ENCODE assay signal across 20 mouse cellular contexts in the genomic region with DNA sequence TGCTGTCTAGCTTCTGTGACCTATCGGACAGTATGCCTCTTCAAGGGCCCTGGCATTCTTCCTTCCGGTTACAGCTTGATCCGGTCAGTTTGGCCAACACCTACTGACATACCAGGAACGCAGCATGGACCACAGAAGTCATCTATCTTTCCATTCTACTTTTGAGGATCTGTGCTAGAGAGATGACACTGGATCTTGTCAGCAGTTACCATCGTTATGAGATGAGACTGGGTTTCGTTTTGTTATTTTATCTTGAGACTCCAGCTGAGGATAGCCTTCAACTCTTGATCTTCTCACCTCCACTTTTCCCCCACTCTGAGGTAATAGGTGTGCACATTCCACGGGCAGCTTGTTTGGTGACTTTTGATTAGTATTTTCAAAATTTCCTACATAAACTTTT. TPM values are rescaled to one million over a fixed set of nuclear protein-coding genes. Genes with fewer than 3 reads are reported as not detected.
A peak's percentile ranks its signal among the peaks of the same experiment; 100 is the strongest.
DNase-seq lines count a peak whose midpoint lies in the region; ATAC-seq and TF ChIP-seq lines count a peak whose summit lies in the region.
"Had no signal": no experiment of that assay in that cellular context is flagged by ENCODE, and none has a peak within 500 bp of the region (broad histone marks: within the 10 kb centered on the region; RNA-seq: fewer than 3 reads in every experiment).

No protein-coding gene starts in this region.

- peaks cover 13% of the 10 kb centered on the region for H3K4me1 ChIP-seq in heart, embryonic 10.5 days
- H3K4me1 ChIP-seq in heart, adult 2 months (ENCODE audit: control insufficient read depth, insufficient read depth, low read length): no peaks in the 10 kb centered on the region
- H3K4me1 ChIP-seq in megakaryocyte, embryonic 14.5 days: peaks cover 60% of the 10 kb centered on the region
- peaks cover 72% of the 10 kb centered on the region for H3K4me1 ChIP-seq in liver, embryonic 15.5 days (replicated peaks)
- no peaks in the 10 kb centered on the region for H3K4me1 ChIP-seq in forebrain, postnatal 0 days (ENCODE audit: insufficient read depth)
- H3K4me1 ChIP-seq: forebrain, embryonic 10.5 days; hindbrain, embryonic 15.5 days had no signal

- H3K9me3 ChIP-seq in heart, embryonic 10.5 days: no peaks in the 10 kb centered on the region
- H3K9me3 ChIP-seq in megakaryocyte, embryonic 14.5 days: peaks cover 13% of the 10 kb centered on the region
- H3K9me3 ChIP-seq in liver, embryonic 15.5 days (replicated peaks): no peaks in the 10 kb centered on the region
- no peaks in the 10 kb centered on the region for H3K9me3 ChIP-seq in forebrain, postnatal 0 days (ENCODE audit: low read length)
- H3K9me3 ChIP-seq: forebrain, embryonic 10.5 days; heart, embryonic 15.5 days; hindbrain, embryonic 15.5 days had no signal

- no peak for ATAC-seq in megakaryocyte, adult 5-6 weeks (ENCODE audit: poor library complexity, severe bottlenecking)
- no peak for ATAC-seq in liver, embryonic 15.5 days (ENCODE audit: insufficient read depth)
- no peak for ATAC-seq in forebrain, postnatal 0 days
- ATAC-seq: forebrain, embryonic 16.5 days had no signal

- H3K27me3 ChIP-seq in heart, embryonic 10.5 days (ENCODE audit: insufficient read depth, poor library complexity, severe bottlenecking): no peaks in the 10 kb centered on the region
- no peaks in the 10 kb centered on the region for H3K27me3 ChIP-seq in heart, adult 2 months (ENCODE audit: control insufficient read depth, insufficient read depth, low read length)
- no peaks in the 10 kb centered on the region for H3K27me3 ChIP-seq in megakaryocyte, embryonic 14.5 days (replicated peaks)
- H3K27me3 ChIP-seq in liver, embryonic 15.5 days: no peaks in the 10 kb centered on the region
- H3K27me3 ChIP-seq in forebrain, postnatal 0 days (ENCODE audit: insufficient read depth, low read length): no peaks in the 10 kb centered on the region
- H3K27me3 ChIP-seq: heart, embryonic 15.5 days; hindbrain, embryonic 15.5 days had no signal

- 0 out of 2 replicates have a peak, but pooled peaks cover 4% of the 10 kb centered on the region for H3K36me3 ChIP-seq in heart, embryonic 10.5 days
- no peaks in the 10 kb centered on the region for H3K36me3 ChIP-seq in heart, adult 2 months (ENCODE audit: control insufficient read depth, insufficient read depth, low read length)
- peaks cover 59% of the 10 kb centered on the region for H3K36me3 ChIP-seq in megakaryocyte, embryonic 14.5 days (replicated peaks; ENCODE audit: low read length)
- H3K36me3 ChIP-seq in liver, embryonic 15.5 days (replicated peaks): peaks cover 38% of the 10 kb centered on the region
- no peaks in the 10 kb centered on the region for H3K36me3 ChIP-seq in forebrain, postnatal 0 days (ENCODE audit: insufficient read depth)
- H3K36me3 ChIP-seq: heart, embryonic 15.5 days; hindbrain, embryonic 15.5 days had no signal

- no peak for TF ChIP-seq POLR2A in heart, adult 2 months (IDR thresholded peaks at IDR 0.05; ENCODE audit: insufficient read depth, low read depth, low read length)

- 60% methylated on average over 7 of the region's 7 CpGs for WGBS in heart, embryonic 10.5 days
- WGBS in heart, adult 2 months: 76% methylated on average over 7 of the region's 7 CpGs
- WGBS in liver, embryonic 15.5 days (ENCODE audit: insufficient replicate concordance): 37% methylated on average over 7 of the region's 7 CpGs
- 93% methylated on average over 7 of the region's 7 CpGs for WGBS in forebrain, postnatal 0 days

- no peak for DNase-seq in heart, embryonic 10.5 days (ENCODE audit: low spot score)
- DNase-seq in heart, adult 2 months: no peak
- no peak for DNase-seq in layer of hippocampus, adult 9-11 months
- DNase-seq in forebrain, postnatal 0 days: no peak
- DNase-seq: adrenal gland, postnatal 14 days; cerebellum, adult 9-10 months; gastrocnemius, postnatal 36 days; kidney, adult 8-10 months; kidney, postnatal 10 days; lung, adult 18-20 months; lung, postnatal 14 days; thymus, adult 18-20 months; thymus, postnatal 36 days had no signal

- peak overlapping the region; percentile 44 for H3K27ac ChIP-seq in heart, embryonic 10.5 days
- H3K27ac ChIP-seq in heart, adult 2 months: no peak overlapping the region
- peak overlapping the region; percentile 99 for H3K27ac ChIP-seq in liver, embryonic 15.5 days (replicated peaks)
- H3K27ac ChIP-seq in forebrain, postnatal 0 days (ENCODE audit: low read depth, low read length): no peak overlapping the region
- H3K27ac ChIP-seq: forebrain, embryonic 10.5 days; heart, embryonic 15.5 days; hindbrain, embryonic 15.5 days had no signal

- TF ChIP-seq CTCF in heart, adult 2 months (IDR thresholded peaks at IDR 0.05): no peak
- TF ChIP-seq CTCF in forebrain, postnatal 0 days (IDR thresholded peaks at IDR 0.05; ENCODE audit: low read depth): no peak

- no peaks in the 10 kb centered on the region for H3K79me2 ChIP-seq in heart, adult 2 months (replicated peaks; ENCODE audit: control insufficient read depth, insufficient read depth, low read length)

- intact Hi-C loops in heart, adult 2 months (cut with DNase I): no loop called here

- H3K4me2 ChIP-seq in liver, embryonic 15.5 days: peak overlapping the region; percentile 69
- H3K4me2 ChIP-seq in forebrain, postnatal 0 days (ENCODE audit: low read depth): no peak overlapping the region
- H3K4me2 ChIP-seq: heart, embryonic 15.5 days; hindbrain, embryonic 15.5 days had no signal

- H3K4me3 ChIP-seq in heart, embryonic 10.5 days: no peak overlapping the region
- H3K4me3 ChIP-seq in heart, adult 2 months: no peak overlapping the region
- peak overlapping the region; percentile 46 for H3K4me3 ChIP-seq in megakaryocyte, embryonic 14.5 days (replicated peaks)
- H3K4me3 ChIP-seq in liver, embryonic 15.5 days (replicated peaks): peak overlapping the region; percentile 55
- H3K4me3 ChIP-seq in forebrain, postnatal 0 days (ENCODE audit: low read depth, low read length): no peak overlapping the region
- H3K4me3 ChIP-seq: forebrain, embryonic 10.5 days; heart, embryonic 15.5 days; hindbrain, embryonic 15.5 days had no signal

- no peak for TF ChIP-seq EP300 in heart, adult 2 months (IDR thresholded peaks at IDR 0.05; ENCODE audit: insufficient read depth, low read depth, low read length)

- H3K9ac ChIP-seq in heart, adult 2 months (ENCODE audit: low read depth, low read length): no peak overlapping the region
- peak overlapping the region; percentile 62 for H3K9ac ChIP-seq in liver, embryonic 15.5 days
- no peak overlapping the region for H3K9ac ChIP-seq in forebrain, postnatal 0 days
- H3K9ac ChIP-seq: heart, embryonic 15.5 days; hindbrain, embryonic 15.5 days had no signal

RNA-seq across cellular contexts. Expression of a gene that starts 24.3 kb away (rescaled TPM):
- polyA plus RNA-seq in heart, embryonic 10.5 days (2016; fragmentation: Nextera tagmentation; extraction: Ambion mirVana): 2.6 and 4.8 TPM in 2 replicates
- total RNA-seq in heart, adult 2 months (2021): under 1 TPM in 1 of 2 experiments, not detected in 1; 0.68 TPM
- polyA plus RNA-seq in heart, adult 2 months (2012; rRNA removed): 0.29 and 0.82 TPM in 2 replicates
- polyA plus RNA-seq in megakaryocyte, embryonic 14.5 days (2012; ENCODE audit: insufficient read depth, low replicate concordance): 8.9 and 20.6 TPM in 2 replicates
- total RNA-seq in megakaryocyte, adult 5-6 weeks (2015): 0.89 and 1.9 TPM in 2 replicates
- 0.51 and 0.57 TPM in 2 replicates for total RNA-seq in megakaryocyte, adult 5-6 weeks (2017)
- 7.5 and 8.9 TPM in 2 replicates for polyA plus RNA-seq in liver, embryonic 15.5 days (2015; fragmentation: Nextera tagmentation; extraction: Ambion mirVana)
- 0.10 and 1.1 TPM in 2 replicates for total RNA-seq in forebrain, postnatal 0 days (2014; rRNA removed)
- polyA plus RNA-seq in forebrain, postnatal 0 days (2015; fragmentation: Nextera tagmentation; extraction: Ambion mirVana): 0.38 and 0.39 TPM in 2 replicates
- total RNA-seq: gastrocnemius, postnatal 36 days had no signal

RNA-seq across cellular contexts. Expression of a gene that starts 54.1 kb away (rescaled TPM):
- 159 and 166 TPM in 2 replicates for polyA plus RNA-seq in heart, embryonic 10.5 days (2016; fragmentation: Nextera tagmentation; extraction: Ambion mirVana)
- 10 to 100 TPM; 23.6 to 23.8 TPM for total RNA-seq in heart, adult 2 months (2021)
- polyA plus RNA-seq in heart, adult 2 months (2012; rRNA removed): 19.3 and 20.4 TPM in 2 replicates
- 53.3 and 84.2 TPM in 2 replicates for polyA plus RNA-seq in megakaryocyte, embryonic 14.5 days (2012; ENCODE audit: insufficient read depth, low replicate concordance)
- total RNA-seq in megakaryocyte, adult 5-6 weeks (2015): 1.1 and 2.1 TPM in 2 replicates
- total RNA-seq in megakaryocyte, adult 5-6 weeks (2017): 0.65 and 1.9 TPM in 2 replicates
- polyA plus RNA-seq in liver, embryonic 15.5 days (2015; fragmentation: Nextera tagmentation; extraction: Ambion mirVana): 32.3 and 35.9 TPM in 2 replicates
- 28.4 and 41.7 TPM in 2 replicates for total RNA-seq in forebrain, postnatal 0 days (2014; rRNA removed)
- 20.1 and 28.0 TPM in 2 replicates for polyA plus RNA-seq in forebrain, postnatal 0 days (2015; fragmentation: Nextera tagmentation; extraction: Ambion mirVana)

Comparison
In these comparisons a context has a peak if more than half of its experiments do, and no peak if none do; other contexts are left out.
1. H3K27ac ChIP-seq: peak in heart, embryonic 10.5 days (single experiment) and liver, embryonic 15.5 days (single experiment); none in heart, adult 2 months (single experiment) and forebrain, postnatal 0 days (single experiment).
2. H3K4me3 ChIP-seq: peak in megakaryocyte, embryonic 14.5 days (single experiment) and liver, embryonic 15.5 days (single experiment); none in heart, embryonic 10.5 days (single experiment), heart, adult 2 months (single experiment) and forebrain, postnatal 0 days (single experiment).